Mouse (Mus musculus) testis, postnatal 14 days (tissue): ENCODE data around the gene Hcfc1r1.

Experiments used
- DNase-seq: peaks from one replicate; pipeline ENCODE4 v3.0.0; 2021; ENCODE audit warnings: low spot score

The Hcfc1r1 gene

DNA sequence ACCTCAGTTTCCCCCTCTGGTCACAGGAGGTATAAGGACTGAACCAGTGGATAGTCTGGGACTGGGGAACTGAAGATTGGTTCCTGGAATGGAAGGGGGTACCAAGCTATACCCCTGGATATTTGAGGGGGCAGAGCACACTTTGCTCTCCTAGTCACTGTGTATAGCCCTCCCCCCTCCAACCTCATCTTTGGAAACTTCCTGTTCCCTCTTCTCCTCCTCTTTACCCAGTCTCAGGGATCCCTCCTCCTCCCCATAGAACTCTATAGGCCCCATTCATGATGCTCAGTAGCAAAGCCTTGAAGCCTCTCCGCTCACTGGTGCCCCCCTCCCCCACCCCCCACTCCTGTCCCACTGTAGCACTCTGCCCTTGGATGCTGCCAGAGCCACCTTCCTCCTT, 46.1 kb downstream of the Hcfc1r1 start:
- DNase-seq, result no peak

DNA sequence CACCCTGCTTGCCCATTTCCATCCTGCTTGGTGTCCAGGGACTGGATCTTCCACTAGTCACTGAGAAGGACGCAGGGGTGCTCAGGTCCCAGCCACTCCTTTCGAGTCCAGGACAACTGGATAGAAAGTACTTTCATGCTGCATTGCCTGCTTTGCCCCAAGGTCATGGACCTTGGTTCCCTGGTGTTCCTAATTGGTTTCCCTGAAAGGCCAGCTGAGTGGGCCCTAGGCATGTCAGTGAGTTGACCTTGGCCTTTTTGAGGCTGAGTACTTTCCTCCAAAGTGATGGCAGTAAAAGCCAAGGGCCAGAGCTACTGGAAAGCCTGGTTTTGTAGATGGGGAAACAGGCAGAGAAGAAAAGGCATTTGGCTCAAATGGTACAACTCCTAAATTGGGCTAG, 48.5 kb downstream of the Hcfc1r1 start:
- no peak for DNase-seq

DNA sequence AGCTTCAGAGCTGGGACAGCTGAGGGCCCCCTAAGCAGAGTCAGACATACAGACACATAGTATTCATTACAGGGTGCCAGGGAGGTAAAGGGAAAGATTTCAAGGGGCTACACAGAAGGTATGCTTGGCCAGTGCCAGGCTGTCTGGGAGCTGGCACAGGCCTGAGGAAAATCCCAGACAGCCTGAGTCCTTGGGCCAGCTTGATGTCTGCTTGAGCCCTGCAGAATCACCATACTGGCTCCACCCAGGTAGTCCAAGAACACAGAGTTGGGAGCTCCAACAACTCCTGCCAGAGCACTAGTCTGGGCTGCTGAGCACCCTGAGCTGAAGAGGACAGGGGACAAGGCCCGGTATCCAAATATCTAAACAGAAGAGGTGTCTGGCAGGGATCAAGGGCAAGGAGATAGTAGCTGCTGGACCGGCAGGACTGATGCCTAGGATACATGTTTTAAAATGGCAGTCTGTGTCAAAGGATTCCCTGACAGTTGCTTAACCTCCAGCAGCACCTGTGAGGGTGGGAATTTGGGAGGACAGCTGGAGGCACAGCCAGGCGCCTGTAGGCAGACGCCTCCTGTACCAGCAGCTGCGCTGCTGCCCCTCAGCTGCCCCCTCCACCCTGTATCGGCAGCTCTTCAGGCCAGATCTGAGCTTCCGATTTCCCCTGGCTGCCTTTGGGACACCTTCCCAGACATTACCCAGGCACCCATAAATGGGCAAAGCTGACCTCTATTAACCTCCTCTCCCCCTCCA, 49.2 kb downstream of the Hcfc1r1 start, which contains the start of gene 1520401A03Rik:
TSS of gene 1520401A03Rik (minus strand) at position 408 of the 750 bp plus-strand sequence.
- no peak for DNase-seq
